Mouse (Mus musculus) monocyte, adult 2 months (primary cell): ENCODE results near the gene Rpl18.

Experiments
- DNase-seq, 2 experiments: peaks; one replicate each; pipeline ENCODE4 v3.0.0; 2022; ENCODE audit warnings: low spot score in 2 of 2, low read depth in 1 of 2

Gene Rpl18

DNA sequence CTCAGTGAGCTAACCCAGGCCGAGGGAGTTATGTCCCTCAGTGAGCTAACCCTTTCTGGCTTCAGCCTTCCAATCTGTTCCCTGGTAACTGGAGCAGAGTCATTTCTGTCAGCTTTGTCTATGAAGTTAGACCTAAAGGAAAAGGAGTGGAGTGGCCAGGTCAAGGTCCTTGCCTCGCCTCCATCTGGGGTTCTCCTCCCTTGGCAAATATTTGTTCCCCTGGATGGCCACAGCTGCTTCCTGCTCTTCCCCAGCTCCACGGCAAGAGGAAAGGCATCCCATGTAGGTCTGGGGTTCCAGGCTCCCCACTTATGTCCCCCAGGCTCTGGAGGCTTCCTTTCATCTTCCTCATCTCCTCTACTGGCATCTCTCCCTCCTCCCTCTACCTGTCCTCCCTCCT is 12.4 kb downstream of the Rpl18 start:
- DNase-seq, result no peak

DNA sequence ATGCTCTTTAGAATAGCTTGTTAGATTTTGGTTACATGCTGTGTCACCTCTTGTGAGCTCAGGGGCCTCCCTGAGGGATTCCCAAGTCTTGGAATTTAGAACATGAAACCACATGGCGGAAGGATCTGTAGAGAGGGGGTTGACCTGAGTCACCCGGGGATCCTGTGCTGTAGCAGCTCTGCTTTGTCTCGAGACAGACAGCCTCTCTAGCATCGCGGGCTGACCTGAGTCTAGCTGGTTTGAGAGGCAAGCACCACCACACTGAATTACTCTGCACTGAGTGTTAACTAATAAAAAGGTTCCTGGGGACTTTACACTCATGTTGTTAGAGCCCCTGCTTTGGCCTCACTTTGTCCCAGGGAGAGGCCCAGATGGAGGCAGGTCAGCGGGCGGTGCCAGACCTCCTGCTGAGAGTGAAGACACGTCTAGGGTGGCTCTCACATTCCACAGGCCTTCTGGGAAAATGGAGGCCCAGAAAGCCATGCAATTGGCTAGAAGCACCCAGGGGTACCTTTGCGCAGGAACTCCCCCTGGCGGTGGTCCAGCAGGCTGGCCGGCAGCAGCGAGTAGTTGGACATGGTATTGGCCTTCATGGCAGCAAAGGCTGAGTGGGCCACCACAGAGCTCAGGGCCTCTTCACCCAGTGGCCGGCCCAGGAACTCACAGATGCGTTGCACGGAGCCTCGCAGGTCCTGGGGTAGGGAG is 15.6 kb downstream of the Rpl18 start:
- DNase-seq, result no peak

DNA sequence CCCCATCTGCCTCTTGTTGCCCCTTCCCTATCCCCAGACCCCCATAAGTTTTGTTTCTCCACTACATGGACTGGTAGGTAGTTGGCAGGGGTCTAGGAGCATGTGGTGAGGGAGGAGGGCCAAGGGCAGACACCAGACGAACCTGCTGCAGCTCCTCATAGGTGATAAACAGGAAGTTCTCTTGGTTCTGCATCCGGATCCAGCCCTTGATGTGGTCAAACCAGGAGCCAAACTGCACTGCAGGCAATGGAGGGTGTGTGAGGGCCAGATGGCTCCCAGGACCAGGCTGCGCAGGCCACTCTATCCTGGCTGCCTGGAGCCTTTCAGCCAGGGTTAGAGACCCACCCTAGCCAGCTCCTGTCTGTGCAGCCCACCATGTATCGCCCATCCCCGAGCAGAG is 18.2 kb downstream of the Rpl18 start:
- DNase-seq, result no peak

DNA sequence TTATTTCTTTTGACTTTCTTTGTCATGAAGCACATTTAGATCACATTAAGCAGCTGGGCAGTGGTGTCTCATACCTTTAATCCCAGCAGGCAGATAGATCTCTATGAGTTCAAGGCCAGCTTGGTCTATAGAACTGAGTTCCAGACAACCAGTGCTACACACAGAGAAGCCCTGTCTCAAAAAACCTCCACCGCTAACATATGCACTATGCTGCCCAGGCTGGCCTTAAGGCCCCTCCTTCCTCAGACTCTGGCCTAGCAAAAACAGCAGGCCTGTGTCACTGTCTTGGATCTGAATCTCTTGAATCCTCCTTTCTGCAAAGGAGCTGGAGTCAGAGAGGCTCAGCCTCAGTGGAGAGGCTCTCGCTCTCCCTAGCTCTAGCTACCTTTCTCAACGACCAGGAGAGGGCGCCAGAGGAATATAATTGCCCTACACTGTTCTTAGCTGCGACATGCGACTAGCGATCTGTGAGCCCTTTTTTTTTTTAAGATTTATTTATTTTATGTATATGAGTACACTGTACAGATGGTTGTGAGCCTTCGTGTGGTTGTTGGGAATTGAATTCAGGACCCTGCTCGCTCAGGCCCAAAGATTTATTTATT is 24.0 kb downstream of the Rpl18 start:
- peak in 1 of 2 experiments; percentile 61 for DNase-seq

DNA sequence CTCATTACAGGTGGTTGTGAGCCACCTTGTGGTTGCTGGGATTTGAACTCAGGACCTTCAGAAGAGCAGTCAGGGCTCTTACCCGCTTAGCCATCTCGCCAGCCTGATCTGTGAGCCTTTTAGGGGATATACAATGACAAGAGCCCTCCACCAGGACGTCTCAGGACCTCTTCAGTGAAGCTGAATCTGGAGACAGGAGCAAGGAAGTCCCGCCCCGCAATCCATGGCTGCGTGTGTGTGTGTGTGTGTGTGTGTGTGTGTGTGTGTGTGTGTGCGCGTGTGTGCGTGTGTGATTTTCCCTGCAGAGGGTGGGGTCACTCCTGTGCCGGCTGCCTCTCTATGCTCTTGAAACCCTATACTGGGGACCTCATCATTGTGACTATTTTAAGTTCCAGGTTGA is 24.6 kb downstream of the Rpl18 start:
- DNase-seq, result no peak

GRCm38 (mm10) chr7:45741308-45741707 is 26.1 kb downstream of the Rpl18 start:
- no peak for DNase-seq

- DNase-seq, result no peak
Measured at GRCm38 (mm10) chr7:45741777-45742176, 26.5 kb downstream of the Rpl18 start.

GRCm38 (mm10) chr7:45742338-45742737 is 27.1 kb downstream of the Rpl18 start:
- no peak for DNase-seq

- DNase-seq, result peak; percentile 33 to 71
Measured at GRCm38 (mm10) chr7:45744387-45744786, 29.1 kb downstream of the Rpl18 start.

DNA sequence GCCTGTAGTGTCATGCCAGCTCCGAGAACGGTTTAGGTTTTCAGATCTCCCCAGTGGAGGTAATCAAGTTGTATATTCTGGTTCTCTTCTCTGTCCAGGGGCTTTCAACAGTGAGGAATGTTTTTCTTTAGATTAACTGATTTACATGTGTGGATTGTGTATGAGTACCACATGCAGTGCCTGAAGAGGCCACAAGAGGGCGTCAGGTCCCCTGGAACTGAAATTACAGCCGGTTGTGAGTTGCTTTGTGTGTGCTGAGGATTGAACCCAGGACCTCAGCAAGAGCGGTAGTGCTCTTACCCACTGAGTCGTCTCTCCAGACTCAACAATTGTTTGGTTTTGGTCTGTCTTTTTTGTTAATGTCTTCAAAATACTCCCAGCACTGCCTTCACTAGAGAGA is 31.3 kb downstream of the Rpl18 start:
- no peak for DNase-seq

- DNase-seq, result no peak
Measured at GRCm38 (mm10) chr7:45747450-45747849, 32.2 kb downstream of the Rpl18 start.

- no peak for DNase-seq
Measured at GRCm38 (mm10) chr7:45748110-45748509, 32.9 kb downstream of the Rpl18 start.

DNA sequence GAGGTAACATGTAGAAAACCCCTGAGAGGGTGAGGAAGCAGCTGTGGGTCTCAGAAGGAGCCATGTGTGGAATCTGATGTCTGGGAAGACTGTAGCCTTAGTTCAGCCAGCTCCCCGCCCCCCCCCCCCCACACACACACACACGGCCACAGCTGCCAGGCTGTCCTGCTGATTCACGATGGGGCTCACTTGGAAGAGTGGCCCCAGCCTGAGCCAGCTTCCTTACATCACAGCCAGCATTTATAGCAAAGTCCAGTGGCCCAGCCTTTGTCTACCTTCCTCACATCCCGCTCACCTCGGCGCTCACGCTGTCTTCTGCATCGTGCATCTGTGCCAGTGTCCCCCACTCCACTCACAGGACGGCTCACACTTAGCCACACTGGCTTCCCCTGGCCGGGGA is 34.1 kb downstream of the Rpl18 start:
- no peak for DNase-seq

DNA sequence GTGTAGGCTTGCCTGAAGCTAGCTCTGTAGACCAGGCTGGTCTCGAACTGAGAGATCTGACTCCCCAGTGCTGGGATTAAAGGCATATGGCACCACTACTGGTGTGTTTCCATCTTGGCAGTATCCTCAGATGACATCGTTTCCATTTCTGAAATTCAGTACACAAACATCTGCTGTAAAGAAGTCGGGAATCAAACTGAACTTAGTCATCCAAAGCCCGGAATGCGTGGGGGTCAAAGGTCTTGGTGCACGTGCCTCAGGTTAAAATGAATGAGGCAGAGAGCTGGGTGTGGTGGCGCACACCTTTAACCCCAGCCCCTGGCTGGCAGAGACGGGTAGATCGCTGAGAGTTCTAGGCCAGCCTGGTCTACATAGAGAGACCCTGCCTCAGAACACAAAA is 34.9 kb downstream of the Rpl18 start:
- DNase-seq, result no peak

DNA sequence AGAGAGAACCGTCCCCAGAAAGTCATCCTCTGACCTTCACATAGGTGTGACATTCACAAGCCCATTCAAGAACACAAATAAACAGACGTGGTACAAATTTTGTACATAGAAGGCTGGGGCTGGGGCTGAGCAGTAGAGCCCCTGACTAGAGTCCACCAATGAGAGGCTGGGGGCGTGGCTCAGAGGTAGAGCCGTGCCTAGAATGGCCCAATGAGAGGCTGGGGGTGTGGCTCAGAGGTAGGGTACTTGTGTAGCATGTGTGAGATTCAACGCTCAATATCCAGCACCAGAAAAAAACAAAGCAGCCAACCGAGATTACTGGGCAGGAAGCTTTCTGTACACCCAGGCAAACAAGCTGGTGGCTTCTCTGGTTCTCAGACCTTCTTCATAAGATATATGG is 40.4 kb downstream of the Rpl18 start:
- no peak for DNase-seq

DNA sequence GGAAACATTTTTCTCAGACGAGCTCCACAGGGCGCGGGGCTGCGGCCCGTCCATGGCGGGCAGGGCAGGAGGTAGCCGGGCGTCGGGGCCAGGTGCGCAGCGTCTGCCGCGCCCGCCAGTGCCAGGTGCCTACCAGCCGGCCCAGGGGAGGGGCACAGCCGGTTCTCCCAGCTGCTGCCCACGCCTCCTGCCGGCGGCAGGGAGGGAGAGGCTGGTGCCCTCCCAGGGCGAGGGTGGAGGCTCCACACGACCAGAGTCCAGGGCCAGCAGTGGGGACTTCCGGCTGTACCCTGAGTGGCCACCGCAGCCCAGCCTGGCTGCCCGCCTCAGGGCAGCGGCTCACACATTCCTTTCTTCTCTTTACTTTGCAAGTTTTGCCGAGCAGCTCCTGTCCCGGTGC is 44.1 kb downstream of the Rpl18 start:
- no peak for DNase-seq

GRCm38 (mm10) chr7:45760151-45760550 is 44.9 kb downstream of the Rpl18 start:
- DNase-seq, result no peak

- DNase-seq, result no peak
Measured at GRCm38 (mm10) chr7:45765995-45766394, 50.7 kb downstream of the Rpl18 start.

- DNase-seq, result no peak
Measured at GRCm38 (mm10) chr7:45766764-45767163, 51.5 kb downstream of the Rpl18 start.

GRCm38 (mm10) chr7:45767500-45767899 is 52.2 kb downstream of the Rpl18 start:
- DNase-seq, result no peak
